Mouse (Mus musculus) heart, adult 11 months (tissue): ENCODE data around the gene Usp25.

Experiments used
- DNase-seq: peaks from one replicate; pipeline ENCODE4 v3.0.0; 2022

Gene Usp25

GRCm38 (mm10) chr16:77150884-77151283 is 137.4 kb downstream of the Usp25 start:
- no peak for DNase-seq

GRCm38 (mm10) chr16:77152288-77152687 is 138.8 kb downstream of the Usp25 start:
- no peak for DNase-seq

GRCm38 (mm10) chr16:77153216-77153715 is 139.8 kb downstream of the Usp25 start:
- no peak for DNase-seq

DNA sequence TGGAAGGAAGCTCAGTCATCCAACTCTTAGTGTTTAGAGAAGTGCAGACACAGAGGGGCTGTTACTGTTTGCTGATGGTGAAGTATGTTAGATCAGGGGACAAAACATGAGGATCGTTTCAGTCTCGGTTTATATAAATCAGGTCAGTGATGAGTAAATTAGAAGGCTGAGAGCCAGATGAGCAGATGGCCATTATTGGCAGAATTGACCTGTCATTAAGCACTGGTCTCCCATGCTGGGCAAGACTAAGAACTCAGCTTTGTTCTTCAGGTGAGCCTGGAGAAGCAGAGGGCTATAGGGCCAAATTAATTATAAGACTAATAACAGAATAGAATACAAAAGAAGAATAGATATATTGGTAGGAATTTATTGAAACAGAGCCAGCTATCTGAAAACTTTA is 140.3 kb downstream of the Usp25 start:
- DNase-seq, result no peak

GRCm38 (mm10) chr16:77154831-77155230 is 141.3 kb downstream of the Usp25 start:
- DNase-seq, result no peak
